Mouse (Mus musculus) heart, embryonic 16.5 days (tissue): ENCODE data around the gene Ppip5k2. TPM values are rescaled to one million over a fixed set of nuclear protein-coding genes. Genes with fewer than 3 reads are reported as not detected.

Experiments used
- ATAC-seq: fragments of 200-750 bp; cut with Nextera tagmentation; replicated peaks from 2 replicates; pipeline ENCODE4 v1.8.0; 2017; ENCODE audit warnings: moderate number of reproducible peaks; ENCODE audit not compliant: insufficient read depth, low FRiP score; ENCODE audit errors: extremely low read depth
- H3K27ac ChIP-seq: fragments of 300-500 bp; sonication (generic); 2 replicates; pipeline ENCODE4 v1.5.1; 2014; ENCODE audit warnings: mild to moderate bottlenecking, low read length, control low read depth, moderate library complexity
- H3K27me3 ChIP-seq: fragments of 300-500 bp; sonication (generic); 2 replicates; pipeline ENCODE4 v1.6.1; 2014; ENCODE audit warnings: low read length, mixed read lengths; ENCODE audit not compliant: control insufficient read depth, insufficient read depth
- H3K36me3 ChIP-seq: fragments of 300-500 bp; sonication (generic); 2 replicates; pipeline ENCODE4 v1.6.1; 2014; ENCODE audit not compliant: control insufficient read depth, insufficient read depth
- H3K4me1 ChIP-seq: fragments of 300-500 bp; sonication (generic); 2 replicates; pipeline ENCODE4 v1.6.1; 2014; ENCODE audit warnings: low read length, mixed read lengths; ENCODE audit not compliant: control insufficient read depth, insufficient read depth
- H3K4me2 ChIP-seq: fragments of 300-500 bp; sonication (generic); 2 replicates; pipeline ENCODE4 v1.6.1; 2014; ENCODE audit warnings: low read depth, mild to moderate bottlenecking, control low read depth, low read length
- H3K4me3 ChIP-seq: fragments of 300-500 bp; sonication (generic); 2 replicates; pipeline ENCODE4 v1.5.1; 2014; ENCODE audit warnings: mild to moderate bottlenecking, control low read depth, low read length
- H3K9ac ChIP-seq: fragments of 300-500 bp; sonication (generic); 2 replicates; pipeline ENCODE4 v1.6.1; 2014; ENCODE audit warnings: low read length, control low read depth
- H3K9me3 ChIP-seq: fragments of 300-500 bp; sonication (generic); replicated peaks from 2 replicates; pipeline ENCODE4 v1.6.1; 2016; ENCODE audit warnings: low read length; ENCODE audit not compliant: control insufficient read depth
- WGBS: fragments of 180-500 bp; shearing (Covaris S2); extraction: QIAGEN DNeasy Blood & Tissue Kit; methylation state at CpG from one replicate; pipeline ENCODE4 v1.1.7; 2014; 5-methylcytosine and 5-hydroxymethylcytosine counted together
- polyA plus RNA-seq: library from polyadenylated mRNA; unstranded; fragments of >200 nt; fragmentation: Nextera tagmentation; extraction: Ambion mirVana; gene quantifications from 2 replicates; pipeline ENCODE4 v1.2.1, GENCODE M21; 2015

Gene Ppip5k2
- polyA plus RNA-seq, 1 experiment from 2014 or later = 50.6 TPM

DNA sequence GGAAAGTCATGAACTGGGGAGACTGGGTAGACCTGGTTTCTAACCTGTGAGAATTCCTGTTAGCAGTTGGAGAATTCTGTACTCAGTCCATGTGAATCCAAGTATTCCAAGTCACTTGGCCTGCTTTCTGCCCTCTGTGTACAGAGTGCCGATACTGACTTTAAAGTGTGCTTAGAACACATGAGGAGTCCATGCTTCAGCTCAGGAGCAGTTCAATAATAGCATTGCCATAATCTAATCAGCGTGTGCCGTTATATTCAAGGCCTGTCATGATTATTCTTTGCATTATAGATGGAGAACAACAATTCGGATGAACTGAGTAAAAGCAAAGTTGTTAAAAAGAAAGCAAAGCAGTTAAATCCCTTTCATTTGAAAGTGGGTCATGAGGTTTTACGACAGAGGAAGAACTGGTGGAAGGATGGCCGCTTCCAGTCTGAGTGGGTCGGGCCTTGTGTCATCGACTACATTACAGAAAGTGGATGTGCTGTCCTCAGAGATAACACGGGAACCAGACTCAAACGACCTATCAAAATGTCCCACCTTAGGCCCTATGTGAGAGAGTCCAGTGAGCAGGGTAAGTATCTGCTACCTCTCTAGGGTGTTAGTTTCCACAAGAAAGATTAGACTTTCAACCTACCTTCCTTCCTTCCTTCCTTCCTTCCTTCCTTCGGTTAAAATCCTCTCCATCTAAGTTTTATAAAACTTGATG, 15.6 kb upstream of the Ppip5k2 start:
- no peak overlapping the region for H3K27ac ChIP-seq
- 85% methylated on average over 11 of the region's 11 CpGs for WGBS
- no peak overlapping the region for H3K4me3 ChIP-seq
- H3K27me3 ChIP-seq = no peaks in the 10 kb centered on the region
- H3K9ac ChIP-seq = no peak overlapping the region
- ATAC-seq = no peak
- 0 out of 2 replicates have a peak, but pooled peaks cover 4% of the 10 kb centered on the region for H3K4me1 ChIP-seq
- H3K36me3 ChIP-seq = peaks cover 5% of the 10 kb centered on the region; the same call in 1 of the 2 replicates
- H3K4me2 ChIP-seq = no peak overlapping the region
- H3K9me3 ChIP-seq = no peaks in the 10 kb centered on the region

GRCm38 (mm10) chr1:97784928-97785327, 14.7 kb upstream of the Ppip5k2 start:
- no peak for ATAC-seq
- Histone ChIP-seq H3K4me2 (no peak overlapping the region), H3K4me1 (0 out of 2 replicates have a peak, but pooled peaks cover 4% of the 10 kb centered on the region), H3K27me3 (no peaks in the 10 kb centered on the region), H3K27ac (no peak overlapping the region), H3K9me3 (no peaks in the 10 kb centered on the region), H3K4me3 (no peak overlapping the region), H3K9ac (no peak overlapping the region), H3K36me3 (peaks cover 5% of the 10 kb centered on the region; the same call in 1 of the 2 replicates)
- WGBS = 66% methylated on average over 7 of the region's 7 CpGs

- Histone ChIP-seq H3K4me3 (no peak overlapping the region), H3K27ac (no peak overlapping the region), H3K4me1 (0 out of 2 replicates have a peak, but pooled peaks cover 2% of the 10 kb centered on the region), H3K9ac (no peak overlapping the region), H3K27me3 (no peaks in the 10 kb centered on the region), H3K9me3 (no peaks in the 10 kb centered on the region), H3K36me3 (peaks cover 8% of the 10 kb centered on the region), H3K4me2 (no peak overlapping the region)
- ATAC-seq = no peak
- 91% methylated on average over 7 of the region's 7 CpGs for WGBS
Measured at GRCm38 (mm10) chr1:97781674-97782073, 11.5 kb upstream of the Ppip5k2 start.

DNA sequence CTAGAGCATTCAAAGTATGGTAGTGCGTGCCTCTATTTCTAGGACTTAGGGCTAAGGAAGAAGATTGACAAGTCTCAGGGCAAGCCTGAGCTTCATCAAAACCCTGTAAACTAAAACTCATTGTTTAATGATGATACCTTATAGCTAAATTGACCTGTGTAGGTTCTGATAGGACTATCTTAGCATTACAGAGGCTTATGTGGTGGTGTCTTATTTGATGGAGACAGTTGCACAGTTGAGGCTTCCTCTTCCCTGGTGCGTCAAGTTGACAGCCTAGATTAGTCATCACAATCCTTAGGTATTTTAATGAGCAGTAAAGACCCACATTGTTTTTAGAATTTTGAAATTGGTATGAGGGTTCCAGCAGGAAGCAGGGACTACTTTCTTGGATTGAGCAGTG, 3.8 kb upstream of the Ppip5k2 start:
- H3K9me3 ChIP-seq = no peaks in the 10 kb centered on the region
- WGBS = 96% methylated on average over 2 of the region's 2 CpGs

GRCm38 (mm10) chr1:97773362-97773761, 3.2 kb upstream of the Ppip5k2 start:
- no peak for ATAC-seq
- WGBS = 84% methylated on average over 6 of the region's 6 CpGs
- H3K27me3 ChIP-seq = no peaks in the 10 kb centered on the region

More for the DNA sequence above, 3.8 kb upstream of the Ppip5k2 start:
- H3K27me3 ChIP-seq = no peaks in the 10 kb centered on the region
- no peak overlapping the region for H3K27ac ChIP-seq
- ATAC-seq = no peak
- no peak overlapping the region for H3K4me3 ChIP-seq
- peaks cover 7% of the 10 kb centered on the region for H3K4me1 ChIP-seq
- no peak overlapping the region for H3K9ac ChIP-seq
- no peak overlapping the region for H3K4me2 ChIP-seq
- H3K36me3 ChIP-seq = peaks cover 6% of the 10 kb centered on the region

GRCm38 (mm10) chr1:97771727-97772126, 1.5 kb upstream of the Ppip5k2 start:
- H3K27ac ChIP-seq = no peak overlapping the region
- WGBS = 87% methylated on average over 5 of the region's 5 CpGs
- ATAC-seq = no peak
- H3K4me2 ChIP-seq = no peak overlapping the region
- no peaks in the 10 kb centered on the region for H3K9me3 ChIP-seq
- 0 out of 2 replicates have a peak, but pooled peaks cover 3% of the 10 kb centered on the region for H3K36me3 ChIP-seq
- no peaks in the 10 kb centered on the region for H3K27me3 ChIP-seq
- H3K4me1 ChIP-seq = peaks cover 16% of the 10 kb centered on the region
- H3K9ac ChIP-seq = no peak overlapping the region
- H3K4me3 ChIP-seq = no peak overlapping the region

More at GRCm38 (mm10) chr1:97773362-97773761, 3.2 kb upstream of the Ppip5k2 start:
- Histone ChIP-seq H3K36me3 (peaks cover 6% of the 10 kb centered on the region), H3K27ac (no peak overlapping the region), H3K4me2 (no peak overlapping the region), H3K4me3 (no peak overlapping the region), H3K9ac (no peak overlapping the region), H3K4me1 (peaks cover 7% of the 10 kb centered on the region), H3K9me3 (no peaks in the 10 kb centered on the region)

GRCm38 (mm10) chr1:97771118-97771517, 907 bp upstream of the Ppip5k2 start:
- Histone ChIP-seq H3K9ac (peak overlapping the region; percentile 43), H3K4me2 (peak overlapping the region; percentile 73), H3K4me3 (peak overlapping the region; percentile 30), H3K27me3 (no peaks in the 10 kb centered on the region), H3K4me1 (peaks cover 16% of the 10 kb centered on the region), H3K36me3 (no peaks in the 10 kb centered on the region), H3K9me3 (no peaks in the 10 kb centered on the region), H3K27ac (peak overlapping the region; percentile 67)
- 47% methylated on average over 7 of the region's 7 CpGs for WGBS
- no peak for ATAC-seq

GRCm38 (mm10) chr1:97769294-97769903, 812 bp downstream of the Ppip5k2 start:
- H3K9me3 ChIP-seq = no peaks in the 10 kb centered on the region
- ATAC-seq = peak; percentile 23
- peak overlapping the region; percentile 96 for H3K4me3 ChIP-seq
- H3K27me3 ChIP-seq = no peaks in the 10 kb centered on the region
- H3K9ac ChIP-seq = peak overlapping the region; percentile 95
- H3K4me2 ChIP-seq = peak overlapping the region; percentile 73
- H3K36me3 ChIP-seq = no peaks in the 10 kb centered on the region
- WGBS = 1% methylated on average over 40 of the region's 40 CpGs
- H3K4me1 ChIP-seq = peaks cover 12% of the 10 kb centered on the region
- peak overlapping the region; percentile 89 for H3K27ac ChIP-seq

GRCm38 (mm10) chr1:97768906-97769293, 1.3 kb downstream of the Ppip5k2 start:
- 7% methylated on average over 7 of the region's 7 CpGs for WGBS
- ATAC-seq = no peak
- Histone ChIP-seq H3K27me3 (no peaks in the 10 kb centered on the region), H3K9ac (peak overlapping the region; percentile 95), H3K4me3 (peak overlapping the region; percentile 96), H3K27ac (peak overlapping the region; percentile 89), H3K4me2 (peak overlapping the region; percentile 73), H3K4me1 (peaks cover 12% of the 10 kb centered on the region), H3K36me3 (no peaks in the 10 kb centered on the region), H3K9me3 (no peaks in the 10 kb centered on the region)
